Mouse (Mus musculus) bone marrow macrophage, adult 2 months (primary cell): Measurements from ENCODE around the gene Inpp4a.

Experiments used
- CTCF ChIP-seq: IDR thresholded peaks from 2 replicates; pipeline ENCODE4 v1.5.1; 2012; ENCODE audit warnings: low read depth, mild to moderate bottlenecking, low read length, moderate library complexity
- POLR2A ChIP-seq: IDR thresholded peaks from 2 replicates; pipeline ENCODE4 v1.6.1; 2012; ENCODE audit warnings: mild to moderate bottlenecking, low read depth, low read length, borderline replicate concordance

DNA sequence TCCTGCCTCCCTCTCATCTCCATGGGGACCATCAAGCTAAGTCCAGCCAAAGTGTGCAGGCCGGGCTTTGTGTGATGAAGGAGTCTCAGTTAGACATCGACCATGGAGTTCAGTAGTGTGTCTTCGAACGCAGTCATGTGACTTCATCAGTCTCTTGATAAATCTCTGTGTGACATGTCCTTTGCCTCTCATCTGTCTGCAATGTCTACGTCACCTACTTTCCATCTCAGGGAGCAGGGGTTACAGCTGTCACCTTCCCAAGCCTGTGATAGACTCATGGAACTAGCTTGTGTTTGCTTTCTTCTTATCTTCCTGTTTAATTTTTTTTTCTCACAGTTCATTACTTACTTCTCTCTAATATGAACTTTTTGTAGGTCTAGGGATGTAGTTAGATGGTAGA, 81.2 kb downstream of the Inpp4a start:
- TF ChIP-seq CTCF, result no peak
- TF ChIP-seq POLR2A, result no peak
